Mouse (Mus musculus) retina, postnatal 1 day (tissue): ENCODE results near the gene Mrpl2.

Source experiments
- DNase-seq: peaks from one replicate; pipeline ENCODE4 v3.0.0-alpha.2; 2012

Mrpl2 gene

DNA sequence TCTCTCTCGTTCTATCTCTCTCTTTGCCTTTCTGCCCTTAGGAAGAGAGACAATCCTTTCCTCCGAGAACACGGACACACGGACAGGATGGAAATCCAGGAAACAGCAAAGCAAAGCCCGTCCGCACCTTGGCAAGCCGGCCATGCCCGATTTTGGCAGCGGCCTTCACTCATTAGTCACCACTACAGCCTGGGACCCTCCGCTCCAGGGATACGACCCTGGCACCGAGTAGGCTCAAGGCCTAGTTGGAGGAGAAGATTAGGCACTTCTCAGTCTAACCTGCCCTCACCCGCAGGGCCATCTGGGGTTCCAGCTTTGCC is 17.6 kb upstream of the Mrpl2 start:
- no peak for DNase-seq

DNA sequence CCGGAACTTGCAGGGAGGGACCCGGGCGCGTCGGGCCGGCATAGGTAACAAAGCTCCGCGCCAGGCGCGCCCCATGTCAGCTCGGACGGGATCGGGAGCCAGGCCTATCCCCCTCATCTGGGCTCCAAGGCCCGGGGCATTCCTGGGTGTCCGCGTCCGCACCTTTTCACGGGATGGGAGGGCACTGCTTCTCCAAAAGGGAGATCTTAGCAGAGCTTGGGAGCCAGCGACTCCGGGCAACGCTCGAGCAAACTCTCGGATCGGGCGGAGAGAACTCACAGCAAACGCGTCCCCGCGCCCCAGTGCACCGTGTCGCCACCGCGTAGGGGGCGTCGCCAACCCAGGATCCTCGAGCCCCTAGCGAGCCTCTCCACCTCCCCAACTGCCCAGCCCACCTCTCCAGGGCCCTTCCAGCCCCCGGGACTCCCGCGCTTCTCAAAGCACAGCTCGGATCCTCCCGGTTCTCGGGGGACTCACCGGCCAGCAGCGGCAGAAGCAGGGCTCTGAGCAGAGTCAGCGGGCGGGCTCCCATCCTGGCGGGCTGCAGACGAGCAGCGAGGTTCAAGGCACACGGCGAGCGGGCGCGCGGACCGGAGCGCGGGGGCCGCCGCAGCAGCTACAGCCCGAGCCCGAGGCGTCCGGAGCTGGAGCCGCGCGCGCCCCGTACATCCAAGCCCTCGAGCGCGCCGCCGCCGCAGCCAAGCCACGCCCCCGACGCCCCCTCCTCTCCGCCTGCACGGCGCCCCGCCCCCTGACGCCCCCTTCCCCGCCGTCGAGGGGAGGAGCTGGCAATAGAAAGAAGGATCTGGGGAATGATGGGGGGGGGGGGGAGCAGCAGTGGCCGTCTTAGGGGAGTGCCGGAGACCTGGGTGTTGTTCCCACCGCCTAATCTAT is 17.0 kb upstream of the Mrpl2 start, which contains the start of gene Ptk7:
TSS of gene Ptk7 (minus strand) at position 714 of the 894 bp plus-strand sequence.
- peak; percentile 92 for DNase-seq

DNA sequence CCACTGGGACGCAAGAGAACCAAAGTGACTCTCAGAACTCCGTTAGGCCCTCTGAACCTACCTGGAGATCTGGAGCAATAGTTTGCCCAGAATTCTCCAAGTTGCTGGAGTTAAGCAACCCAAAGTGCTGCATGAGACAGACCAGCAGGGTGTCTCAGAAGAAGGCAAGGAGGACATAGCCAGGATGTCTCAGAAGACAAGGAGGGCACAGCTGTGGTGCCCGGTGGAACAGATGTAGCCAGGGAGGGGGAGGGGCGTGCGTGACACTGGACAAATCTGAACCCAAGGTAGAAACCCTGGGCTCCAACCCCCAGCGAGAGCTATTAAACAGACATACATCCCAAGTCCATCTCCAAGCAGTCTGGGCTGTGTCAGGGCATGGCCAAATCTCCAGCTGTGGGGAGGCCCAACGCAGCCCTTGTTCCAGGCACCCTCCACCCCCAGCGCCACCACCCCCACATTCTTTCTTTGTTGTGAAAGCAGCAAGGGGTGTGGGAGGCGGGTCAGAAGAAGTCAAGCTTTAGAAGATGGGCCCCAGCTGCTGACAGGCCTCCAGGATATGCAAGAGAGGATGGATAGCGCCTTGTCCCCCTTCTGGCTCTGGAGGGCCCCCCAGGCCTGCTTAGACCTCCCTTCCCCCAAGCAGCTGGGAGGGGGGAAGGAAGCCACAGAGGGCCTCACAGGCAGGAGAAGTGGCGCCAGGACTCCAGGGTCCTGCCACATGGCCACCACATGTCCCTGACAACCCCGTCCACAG is 16.2 kb upstream of the Mrpl2 start:
- no peak for DNase-seq

DNA sequence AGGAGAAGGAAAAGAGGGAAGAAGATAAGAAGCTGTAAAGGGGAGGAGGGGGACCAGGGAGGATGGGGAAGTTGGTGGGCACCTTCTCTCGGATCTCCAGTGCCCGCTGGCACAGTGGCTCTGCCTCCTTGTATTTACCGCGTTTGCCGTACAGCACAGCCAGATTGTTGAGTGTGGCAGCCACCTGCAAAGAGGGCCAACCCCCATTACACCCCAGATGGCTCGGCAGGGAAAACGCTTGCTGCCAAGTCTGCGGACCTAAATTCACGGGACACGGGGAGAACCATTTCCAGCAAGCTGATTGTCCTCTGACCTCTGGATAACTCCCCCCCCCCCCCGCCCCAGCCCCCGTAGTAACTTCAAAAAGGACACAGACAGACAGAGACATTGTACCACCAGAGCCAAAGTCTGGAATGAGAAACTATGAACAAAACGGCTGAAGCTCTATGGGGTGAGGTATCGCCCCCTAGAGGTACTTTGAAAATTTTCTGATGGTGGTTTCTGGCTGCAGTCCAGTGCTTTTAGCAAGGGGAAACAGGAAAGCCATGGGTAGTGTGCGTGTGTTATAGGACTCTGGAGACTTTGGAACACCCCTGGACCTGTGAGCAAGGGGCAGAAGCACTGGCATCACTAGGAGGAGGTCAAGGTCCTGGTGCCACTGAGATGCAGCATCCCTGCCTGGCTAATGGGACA is 9.1 kb upstream of the Mrpl2 start:
- DNase-seq: peak; percentile 88

DNA sequence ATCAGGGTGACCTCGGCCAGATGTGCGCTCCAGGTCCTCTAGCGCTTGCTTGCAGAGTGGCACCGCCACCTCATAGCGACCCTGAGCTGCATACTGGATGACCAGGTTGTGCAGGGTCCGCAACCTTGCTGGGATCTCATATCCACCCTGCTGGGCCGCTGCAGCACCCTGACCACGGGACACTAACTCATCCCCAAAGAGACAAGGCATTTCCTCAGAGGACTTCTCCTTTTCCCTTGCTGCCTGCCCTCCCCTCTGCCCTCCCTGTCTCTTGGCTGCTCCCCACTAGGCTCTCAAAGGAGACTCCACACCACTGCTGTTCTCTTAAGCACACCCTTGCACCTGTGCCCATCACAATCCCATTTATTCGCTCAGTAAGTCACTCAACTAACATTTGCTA is 6.1 kb upstream of the Mrpl2 start:
- no peak for DNase-seq

DNA sequence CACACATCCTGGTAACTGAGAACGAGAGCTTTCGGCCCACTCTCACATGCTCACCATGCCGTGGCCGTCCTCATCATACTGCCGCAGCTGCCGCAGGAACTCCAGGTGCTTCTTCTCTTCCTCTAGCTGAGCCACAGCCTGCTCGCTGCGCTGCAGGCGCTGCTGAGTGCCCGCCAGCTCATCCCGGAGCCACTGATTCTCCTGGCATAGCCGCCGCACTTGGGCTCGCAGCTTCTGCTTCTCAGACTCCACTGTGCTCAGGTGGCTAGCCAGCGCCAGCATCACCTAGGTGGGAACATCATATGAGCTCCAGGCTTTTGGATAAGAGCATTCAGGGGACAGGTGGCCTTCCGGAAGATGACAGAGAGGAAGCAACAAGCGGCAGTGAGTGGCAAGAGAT is 4.0 kb upstream of the Mrpl2 start:
- DNase-seq: no peak

DNA sequence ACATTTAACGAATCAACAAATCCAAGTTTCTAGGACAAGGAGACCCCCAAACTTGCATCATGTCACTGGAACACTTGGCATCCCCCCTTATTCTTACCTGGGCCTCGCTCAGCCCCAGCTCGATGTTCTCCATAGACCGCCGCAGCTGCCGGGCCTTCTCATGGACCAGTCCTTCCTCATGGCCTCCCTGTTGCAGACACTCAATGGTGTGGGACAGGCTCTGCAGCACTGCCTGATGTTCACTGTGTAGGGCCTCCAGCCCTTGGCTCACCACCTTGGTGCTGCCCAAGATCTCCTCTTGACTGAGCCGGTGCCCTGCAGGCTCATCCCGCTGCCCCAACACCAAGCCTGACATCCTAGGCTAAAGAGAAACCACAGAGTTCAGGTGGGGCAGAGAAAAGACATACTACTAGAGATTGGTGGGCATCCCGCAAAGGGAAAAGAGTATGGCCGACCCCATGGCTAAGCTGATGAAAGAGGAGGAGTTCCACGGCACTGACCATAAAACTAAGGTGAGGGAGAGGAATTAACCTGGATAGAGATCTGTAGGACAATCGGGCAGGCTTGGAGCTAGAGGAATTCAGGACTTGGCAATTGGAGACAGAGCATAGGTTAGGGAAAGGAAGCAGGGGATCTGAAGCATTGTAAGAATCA is 1.8 kb upstream of the Mrpl2 start:
- DNase-seq: no peak

DNA sequence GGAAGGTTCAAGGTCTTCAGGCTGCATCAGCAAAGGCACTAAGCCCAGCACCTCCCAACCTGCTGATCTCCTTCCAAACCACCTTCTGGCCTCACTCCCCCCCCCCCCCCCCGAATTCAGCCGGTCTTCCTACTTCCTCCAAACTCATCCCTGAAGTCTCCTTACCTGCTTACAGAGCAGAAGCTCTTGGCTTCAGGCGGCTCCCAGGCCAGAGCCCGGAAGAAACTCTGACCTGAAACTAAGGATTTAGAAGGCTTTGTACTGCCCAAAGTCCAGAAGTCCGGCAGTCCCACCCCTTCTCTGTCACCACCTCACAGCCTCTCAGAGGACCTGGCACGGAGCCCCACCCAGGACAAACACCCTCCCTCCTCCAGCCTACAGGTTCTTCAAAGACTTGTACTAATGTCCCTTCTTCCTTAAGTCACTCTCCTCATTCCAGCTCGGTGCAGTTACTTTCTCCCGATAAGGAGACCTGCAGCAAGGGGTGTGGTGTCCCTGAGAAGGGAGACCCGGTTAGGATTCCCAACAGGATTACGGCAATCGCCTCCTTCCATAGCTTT is 1.0 kb upstream of the Mrpl2 start:
- DNase-seq: no peak

DNA sequence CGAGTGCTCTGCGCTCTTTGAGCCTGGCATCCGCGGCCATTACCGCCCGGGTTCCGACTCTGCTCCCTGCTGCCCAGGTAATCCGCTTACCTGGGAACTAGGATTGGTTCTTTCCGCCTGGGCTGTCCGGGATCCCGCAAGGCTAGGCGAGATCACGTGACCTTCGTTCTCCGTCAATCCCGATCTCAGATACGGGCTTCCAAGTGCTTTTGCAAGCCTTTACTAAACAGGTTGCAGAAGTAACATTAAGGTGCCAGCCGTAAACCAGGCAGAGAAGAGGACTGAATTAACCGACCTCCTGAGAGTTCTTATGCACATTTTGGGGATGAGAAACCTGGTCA is 263 bp downstream of the Mrpl2 start:
- no peak for DNase-seq

DNA sequence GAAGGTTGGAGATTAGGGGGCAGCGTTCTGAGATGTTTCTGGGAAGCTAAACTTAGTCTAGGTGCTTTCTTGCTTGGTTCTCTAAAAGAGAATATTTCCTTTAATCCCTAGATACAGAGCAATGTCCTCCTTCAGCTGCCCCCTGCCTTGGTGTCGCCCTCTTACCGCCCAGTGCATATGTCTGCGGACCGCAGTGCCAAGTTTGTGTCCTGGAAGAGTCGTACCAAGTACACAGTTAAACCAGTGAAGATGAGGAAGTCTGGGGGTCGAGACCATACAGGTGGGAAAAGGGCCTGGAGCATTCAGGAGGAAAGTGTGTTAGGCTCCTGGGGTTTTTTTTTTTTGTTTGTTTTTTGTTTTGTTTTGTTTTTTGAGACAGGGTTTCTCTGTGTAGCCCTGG is 1.2 kb downstream of the Mrpl2 start:
- DNase-seq: no peak

DNA sequence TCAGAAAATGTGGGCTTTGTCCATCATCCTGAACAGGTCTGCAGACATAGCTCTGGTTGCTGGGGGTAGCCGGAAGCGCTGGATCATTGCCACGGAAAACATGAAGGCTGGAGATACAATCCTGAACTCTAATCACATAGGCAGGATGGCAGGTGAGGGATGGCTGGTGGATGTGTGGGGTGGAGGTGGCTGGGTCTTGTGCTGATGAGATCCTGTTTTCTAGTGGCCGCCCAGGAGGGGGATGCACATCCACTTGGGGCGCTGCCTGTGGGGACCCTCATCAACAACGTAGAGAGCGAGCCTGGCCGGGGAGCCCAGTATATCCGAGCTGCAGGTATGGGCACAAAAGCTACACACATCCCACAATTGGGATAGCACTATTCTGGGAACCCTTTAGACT is 2.4 kb downstream of the Mrpl2 start:
- no peak for DNase-seq

DNA sequence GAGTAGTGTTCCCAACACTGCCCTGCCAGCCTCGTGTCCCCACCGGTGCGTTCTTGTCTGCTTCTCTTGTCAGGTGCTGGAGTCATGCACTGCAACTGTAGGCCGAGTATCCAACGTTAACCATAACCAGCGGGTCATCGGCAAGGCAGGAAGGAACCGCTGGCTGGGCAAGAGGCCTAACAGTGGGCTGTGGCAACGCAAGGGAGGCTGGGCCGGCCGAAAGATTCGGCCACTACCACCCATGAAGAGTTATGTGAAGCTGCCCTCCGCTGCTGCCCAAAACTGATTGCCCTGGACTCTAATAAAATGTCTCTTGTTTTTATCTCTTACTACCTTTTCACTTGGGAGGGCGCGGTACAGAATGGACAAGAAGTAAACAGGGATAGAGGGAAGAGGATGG is 3.8 kb downstream of the Mrpl2 start:
- no peak for DNase-seq

DNA sequence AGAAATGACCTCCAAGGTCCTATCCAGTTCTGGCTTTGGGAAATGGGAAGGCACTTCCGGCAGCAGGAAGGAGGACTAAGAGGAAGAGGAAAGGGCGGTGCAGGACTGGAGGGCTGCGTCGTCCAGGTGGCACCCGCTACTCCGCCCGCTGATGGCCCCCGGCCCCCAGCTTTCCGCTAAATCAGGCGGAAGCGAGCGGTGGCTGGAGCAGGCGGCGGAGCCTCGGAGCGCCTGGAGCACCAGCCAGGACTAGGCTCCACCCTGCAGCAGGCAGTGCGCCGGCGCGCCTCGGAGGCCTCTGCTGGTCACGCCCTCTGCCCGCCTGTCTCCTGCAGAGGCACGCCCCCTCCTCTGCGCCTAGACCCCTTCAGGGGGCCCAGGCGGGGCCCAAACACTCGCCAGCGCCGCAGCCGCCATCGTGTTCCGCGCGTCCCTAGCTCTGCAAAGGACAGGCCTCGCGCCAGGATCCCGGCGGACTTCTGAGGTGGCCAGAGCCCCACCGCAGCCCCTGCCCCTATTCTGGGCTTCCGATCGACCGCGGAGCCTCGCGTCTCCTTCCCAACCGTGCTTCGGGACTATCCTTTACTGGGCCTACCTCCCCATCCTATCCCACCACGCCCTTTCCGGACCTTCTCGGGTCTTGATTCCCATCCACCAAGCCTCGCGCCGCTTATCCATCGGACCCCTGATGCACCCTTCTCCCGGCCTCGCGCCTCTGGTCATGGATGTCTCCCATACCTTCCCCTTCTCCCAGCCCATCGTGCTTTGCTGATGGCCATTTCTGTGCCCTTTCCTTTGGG is 4.4 kb downstream of the Mrpl2 start, which contains the start of gene Cul7:
TSS of gene Cul7 (plus strand) at position 106 of the 800 bp plus-strand sequence.
- peak; percentile 97 for DNase-seq

DNA sequence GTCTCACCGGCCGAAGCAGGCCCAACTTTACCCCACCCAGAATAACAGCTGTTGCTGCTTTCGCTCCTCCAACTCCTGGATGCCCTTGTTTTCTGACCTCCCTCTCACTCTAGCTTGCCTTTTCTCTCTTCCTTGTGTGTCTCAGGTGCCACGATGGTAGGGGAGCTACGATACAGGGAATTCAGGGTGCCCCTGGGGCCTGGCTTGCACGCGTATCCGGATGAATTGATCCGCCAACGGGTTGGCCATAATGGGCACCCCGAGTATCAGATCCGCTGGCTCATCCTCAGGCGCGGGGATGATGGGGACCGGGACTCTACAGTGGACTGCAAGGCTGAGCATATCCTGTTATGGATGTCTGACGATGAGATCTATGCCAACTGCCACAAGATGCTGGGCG is 5.3 kb downstream of the Mrpl2 start:
- no peak for DNase-seq

DNA sequence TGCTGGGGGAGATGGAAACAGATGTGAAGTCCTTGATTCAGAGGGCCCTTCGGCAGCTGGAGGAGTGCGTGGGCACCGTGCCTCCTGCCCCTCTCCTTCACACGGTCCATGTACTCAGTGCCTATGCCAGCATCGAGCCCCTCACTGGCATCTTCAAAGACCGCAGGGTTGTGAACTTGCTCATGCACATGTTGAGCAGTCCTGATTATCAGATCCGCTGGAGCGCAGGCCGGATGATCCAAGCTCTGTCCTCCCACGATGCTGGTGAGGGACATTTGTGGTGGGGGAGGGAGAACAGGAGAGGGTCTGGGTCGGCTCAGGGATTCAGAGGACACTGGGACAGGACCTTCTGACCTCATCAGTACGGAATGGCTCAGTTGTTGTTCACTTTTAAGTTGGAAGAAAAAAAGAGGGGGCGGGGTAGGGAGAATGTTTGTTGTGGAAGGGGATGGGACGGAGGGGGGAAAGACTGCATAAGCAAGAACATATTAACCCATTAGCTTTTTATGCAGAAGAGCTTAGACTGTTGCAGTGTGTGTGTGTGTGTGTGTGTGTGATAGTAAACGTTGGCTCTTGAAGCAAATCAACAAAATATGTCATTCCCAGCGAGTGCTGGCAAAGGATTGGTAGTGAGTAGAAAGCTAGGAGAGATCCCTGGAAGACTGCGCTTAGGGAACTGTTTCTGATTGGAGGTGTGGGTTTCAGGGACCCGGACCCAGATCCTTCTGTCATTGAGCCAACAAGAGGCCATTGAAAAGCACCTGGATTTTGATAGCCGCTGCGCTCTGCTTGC is 5.9 kb downstream of the Mrpl2 start:
- no peak for DNase-seq

DNA sequence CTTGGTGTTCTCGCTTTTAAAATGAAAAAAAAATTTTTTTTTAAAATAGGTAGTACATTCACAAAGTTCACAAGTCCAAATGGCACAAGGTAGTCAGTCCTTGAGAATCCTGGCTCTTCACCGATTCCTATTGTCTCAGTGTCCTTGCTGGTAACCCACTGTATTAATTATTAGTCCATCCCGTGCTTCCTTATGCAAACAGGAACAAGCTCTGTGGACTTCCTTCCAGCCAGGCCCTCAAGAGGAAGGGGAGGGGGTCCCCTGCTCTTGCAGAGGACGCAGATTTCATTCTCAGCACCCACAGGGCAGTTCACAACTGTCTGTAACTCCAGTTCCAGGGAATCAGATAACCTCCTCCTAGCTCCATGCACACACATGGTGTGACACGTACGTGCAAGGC is 10.0 kb downstream of the Mrpl2 start:
- no peak for DNase-seq

DNA sequence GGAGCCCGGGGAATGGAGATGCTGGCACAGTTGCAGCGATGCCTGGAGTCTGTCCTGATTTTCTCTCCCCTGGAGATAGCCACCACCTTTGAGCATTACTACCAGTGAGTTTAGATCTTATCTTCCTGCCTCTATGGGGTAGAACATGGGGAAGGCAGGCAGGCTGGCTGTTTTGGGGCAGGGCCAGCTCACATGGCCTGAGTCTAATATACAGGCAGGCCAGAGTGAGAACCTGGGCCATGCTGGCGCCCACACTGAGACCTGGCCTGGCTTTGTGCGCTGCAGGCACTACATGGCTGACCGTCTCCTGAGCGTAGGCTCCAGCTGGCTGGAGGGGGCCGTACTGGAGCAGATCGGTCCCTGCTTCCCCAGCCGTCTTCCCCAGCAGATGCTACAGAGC is 15.3 kb downstream of the Mrpl2 start:
- DNase-seq: no peak

DNA sequence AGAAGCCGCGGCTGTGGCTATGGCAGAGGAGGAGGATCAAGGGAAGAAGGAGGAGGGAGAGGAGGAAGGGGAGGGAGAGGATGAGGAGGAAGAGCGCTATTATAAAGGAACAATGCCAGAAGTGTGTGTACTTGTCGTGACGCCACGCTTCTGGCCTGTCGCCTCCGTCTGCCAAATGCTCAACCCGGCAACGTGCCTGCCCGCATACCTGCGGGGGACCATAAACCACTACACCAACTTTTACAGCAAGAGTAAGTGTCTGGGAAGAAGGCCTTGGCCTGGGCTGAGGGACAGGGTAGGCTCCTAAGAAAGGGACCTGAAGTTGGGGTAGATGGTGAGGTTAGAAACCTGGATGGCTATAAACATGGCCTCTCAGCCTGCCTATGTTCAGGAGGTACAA is 16.0 kb downstream of the Mrpl2 start:
- DNase-seq: no peak

DNA sequence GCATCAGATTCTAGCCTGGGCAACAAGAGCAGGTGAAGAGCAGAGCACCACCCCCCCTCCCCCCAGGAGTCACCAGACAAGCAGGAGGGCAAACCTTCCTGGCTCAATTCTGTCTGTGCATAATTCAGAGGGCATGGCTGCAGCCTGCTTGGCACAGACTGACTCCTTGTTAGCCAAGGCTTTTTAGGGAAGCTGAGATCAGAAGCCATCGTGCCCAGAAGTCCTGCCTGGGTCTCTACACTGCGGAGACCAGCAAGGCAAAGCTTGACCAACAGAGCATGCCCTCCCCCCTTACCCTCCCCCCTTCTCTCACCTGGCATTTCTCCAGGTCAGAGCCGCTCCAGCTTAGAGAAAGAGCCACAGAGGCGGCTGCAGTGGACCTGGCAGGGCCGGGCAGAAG is 16.7 kb downstream of the Mrpl2 start:
- DNase-seq: no peak

DNA sequence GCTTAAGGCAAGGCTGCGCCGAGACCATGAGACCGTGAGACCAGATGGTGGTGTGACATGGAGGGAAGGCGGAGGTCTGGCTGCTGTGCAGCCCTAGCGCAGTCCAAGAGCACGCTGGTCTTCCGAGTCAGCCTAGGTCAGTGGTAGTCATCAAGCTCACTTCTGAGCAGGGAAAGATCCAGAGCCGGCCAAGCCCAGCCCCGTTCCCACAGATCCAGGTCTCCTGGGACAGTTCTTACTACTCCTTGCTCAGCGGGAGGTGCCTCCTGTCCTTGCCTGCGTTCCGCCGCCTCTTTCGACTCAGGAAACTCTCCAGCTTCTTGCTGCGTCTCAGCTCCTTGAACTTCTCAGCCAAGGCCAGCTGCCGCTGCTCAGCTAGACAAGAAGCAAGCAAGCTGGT is 21.7 kb downstream of the Mrpl2 start:
- no peak for DNase-seq

DNA sequence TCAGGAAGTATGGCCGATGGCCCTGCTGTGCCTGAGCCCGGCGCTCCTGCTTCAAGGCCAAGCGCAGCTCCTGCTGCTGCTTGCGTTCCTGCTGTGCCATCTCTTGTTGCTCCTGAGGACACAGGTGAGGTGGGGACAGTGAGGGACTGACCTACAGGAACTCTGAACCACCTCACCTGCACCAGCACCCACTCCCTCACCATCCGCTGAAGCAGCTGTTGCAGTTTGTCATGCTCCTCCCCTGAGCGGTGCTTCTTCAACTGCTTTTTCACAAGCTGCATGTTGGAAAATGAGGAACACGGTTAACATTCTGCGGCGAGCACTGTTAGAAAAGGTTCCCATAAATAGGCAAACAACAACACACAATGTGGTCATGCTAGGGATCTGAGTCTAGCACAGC is 23.9 kb downstream of the Mrpl2 start:
- no peak for DNase-seq
